9 mouse cellular contexts compared by ENCODE assay signal in the genomic region with DNA sequence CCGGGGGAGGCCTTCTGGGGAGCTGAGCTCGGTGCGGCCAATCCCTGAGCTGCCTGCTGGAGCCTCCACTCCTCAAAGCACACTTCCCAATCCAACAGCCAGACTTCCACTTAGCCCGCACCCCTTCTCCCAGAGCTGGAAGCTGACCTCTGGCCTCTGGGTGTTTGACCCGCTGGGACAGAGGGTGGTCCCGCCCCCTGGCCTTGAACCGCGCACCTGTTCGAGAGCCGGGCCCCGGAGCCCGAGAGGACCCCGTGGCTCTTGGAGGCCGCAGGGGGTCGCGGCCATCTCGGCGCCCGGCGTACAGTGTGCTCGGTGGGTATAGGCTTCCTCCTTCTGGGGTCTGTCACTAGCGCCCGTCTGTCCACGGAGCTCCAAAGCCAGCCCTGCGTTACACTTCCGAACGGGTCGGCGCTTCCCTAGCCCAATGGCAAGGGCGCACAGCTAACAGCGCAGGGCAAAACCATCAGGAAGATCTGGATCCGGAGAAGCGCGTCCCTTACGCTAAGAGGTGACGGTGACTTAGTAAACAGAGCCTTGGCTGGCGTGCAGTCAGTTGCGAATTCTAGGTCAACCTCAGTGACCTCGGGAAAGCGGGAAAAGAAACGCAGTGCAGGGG. TPM values are rescaled to one million over a fixed set of nuclear protein-coding genes. Genes with fewer than 3 reads are reported as not detected.
DNase-seq lines count a peak whose midpoint lies in the region; ATAC-seq and TF ChIP-seq lines count a peak whose summit lies in the region.
"Had no signal": no experiment of that assay in that cellular context is flagged by ENCODE, and none has a peak within 500 bp of the region (broad histone marks: within the 10 kb centered on the region; RNA-seq: fewer than 3 reads in every experiment).

No protein-coding gene starts in this region.

- no peaks in the 10 kb centered on the region for H3K9me3 ChIP-seq in midbrain, embryonic 12.5 days
- H3K9me3 ChIP-seq: liver, embryonic 15.5 days had no signal

- H3K9ac ChIP-seq in midbrain, embryonic 12.5 days (replicated peaks) = no peak overlapping the region
- H3K9ac ChIP-seq: liver, embryonic 15.5 days had no signal

- H3K36me3 ChIP-seq in midbrain, embryonic 12.5 days = no peaks in the 10 kb centered on the region
- H3K36me3 ChIP-seq: liver, embryonic 15.5 days had no signal

- peak; percentile 22 for DNase-seq in gastrocnemius, adult 2 months
- DNase-seq in gastrocnemius, postnatal 25 days = no peak
- peak; percentile 59 for DNase-seq in embryo, embryonic 10 days (ENCODE audit: low spot score)
- DNase-seq in heart, postnatal 10 days = peak; percentile 42 to 49
- no peak for DNase-seq in thymus, postnatal 25 days
- no peak for DNase-seq in spleen, postnatal 14 days (ENCODE audit: low spot score in 2 of 2)
- DNase-seq in lung, adult 2 months = no peak

- H3K4me2 ChIP-seq in midbrain, embryonic 12.5 days (replicated peaks) = peak overlapping the region; percentile 42
- H3K4me2 ChIP-seq: liver, embryonic 15.5 days had no signal

- H3K4me1 ChIP-seq in midbrain, embryonic 12.5 days = peaks cover 16% of the 10 kb centered on the region
- no peaks in the 10 kb centered on the region for H3K4me1 ChIP-seq in lung, adult 2 months (ENCODE audit: control insufficient read depth, insufficient read depth, low read length)
- H3K4me1 ChIP-seq: liver, embryonic 15.5 days had no signal

- no peak overlapping the region for H3K27ac ChIP-seq in gastrocnemius, adult 2 months
- H3K27ac ChIP-seq in midbrain, embryonic 12.5 days (replicated peaks) = no peak overlapping the region
- H3K27ac ChIP-seq: liver, embryonic 15.5 days had no signal

- TF ChIP-seq POLR2A in lung, adult 2 months (IDR thresholded peaks at IDR 0.05; ENCODE audit: borderline replicate concordance, extremely low read depth, low read depth, low read length) = no peak

- H3K4me3 ChIP-seq in gastrocnemius, adult 2 months = peak overlapping the region; percentile 58
- peak overlapping the region; percentile 25 for H3K4me3 ChIP-seq in midbrain, embryonic 12.5 days
- no peak overlapping the region for H3K4me3 ChIP-seq in lung, adult 2 months (replicated peaks; ENCODE audit: extremely low read depth, low read depth, low read length)
- H3K4me3 ChIP-seq: liver, embryonic 15.5 days had no signal

- peaks cover 80% of the 10 kb centered on the region for H3K27me3 ChIP-seq in midbrain, embryonic 12.5 days

- under 1% methylated on average over 41 of the region's 41 CpGs for WGBS in midbrain, embryonic 12.5 days
- WGBS in lung, adult 2 months = 2% methylated on average over 41 of the region's 41 CpGs

- ATAC-seq in midbrain, embryonic 12.5 days (ENCODE audit: low FRiP score, low read depth) = peak; percentile 45

- intact Hi-C loops in gastrocnemius, adult 2 months (cut with DNase I) = no loop called here
- intact Hi-C loops in heart, postnatal 10 days (cut with DNase I) = loop anchor here (5.0 kb wide), 2 partner anchors 103 to 317 kb away; no protein-coding TSS in a partner anchor

- no peak for TF ChIP-seq CTCF in gastrocnemius, adult 2 months (IDR thresholded peaks at IDR 0.05)
- TF ChIP-seq CTCF in lung, adult 2 months (IDR thresholded peaks at IDR 0.05; ENCODE audit: insufficient read depth, low read length) = no peak

RNA-seq across cellular contexts. Expression of gene Tbx18, which starts 8.6 kb away (rescaled TPM):
- total RNA-seq in gastrocnemius, adult 2 months (2021) = 1 to 10 TPM in 1 of 2 experiments, under 1 TPM in 1; 0.46 to 1.1 TPM
- 1 to 10 TPM in 1 of 2 experiments, under 1 TPM in 1; 0.64 to 1.6 TPM for total RNA-seq in gastrocnemius, postnatal 25 days (2021)
- 1 to 10 TPM; 7.8 to 9.4 TPM for total RNA-seq in heart, postnatal 10 days (2021)
- 5.6 and 6.4 TPM in 2 replicates for polyA plus RNA-seq in midbrain, embryonic 12.5 days (2016; fragmentation: Nextera tagmentation; extraction: Ambion mirVana)
- polyA plus RNA-seq in lung, adult 2 months (2012; rRNA removed) = 0.52 and 0.57 TPM in 2 replicates

Comparison
In these comparisons a context has a peak if more than half of its experiments do, and no peak if none do; other contexts are left out.
1. DNase-seq: peak in gastrocnemius, adult 2 months (single experiment), embryo, embryonic 10 days (single experiment) and heart, postnatal 10 days (2 of 2); none in gastrocnemius, postnatal 25 days (single experiment), thymus, postnatal 25 days (single experiment), spleen, postnatal 14 days (0 of 2) and lung, adult 2 months (single experiment).